Mouse (Mus musculus): ENCODE data around the gene Samd8. TPM values are rescaled to one million over a fixed set of nuclear protein-coding genes. Genes with fewer than 3 reads are reported as not detected.
A peak's percentile ranks its signal among the peaks of the same experiment; 100 is the strongest.

Samd8 gene
- total and polyA plus RNA-seq, 2 experiments from 2014 or later = 28.4 to 67.6 TPM

DNA sequence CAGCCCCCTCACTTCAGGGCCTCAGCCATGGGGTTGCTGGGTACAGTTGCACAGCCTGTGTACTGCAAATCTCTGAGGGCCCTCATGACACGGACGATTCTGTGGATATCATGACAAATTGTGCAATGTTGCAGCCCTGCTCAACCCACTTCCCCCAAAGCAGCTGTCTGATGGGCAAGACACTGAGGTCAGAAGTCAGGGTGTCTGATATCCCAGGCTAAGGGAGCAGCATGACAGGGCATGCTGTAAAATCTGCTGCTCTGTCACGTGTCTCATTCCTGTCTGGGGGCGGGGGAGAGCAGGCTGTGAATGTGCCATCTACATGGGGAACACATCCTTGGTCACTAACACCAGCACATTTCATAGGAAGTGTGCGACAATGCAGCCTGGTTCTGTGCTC, 5.2 kb upstream of the Samd8 start:
- Histone ChIP-seq H3K9ac (no peak overlapping the region), H3K36me3 (ENCODE audit: insufficient read depth) (no peaks in the 10 kb centered on the region), H3K27me3 (ENCODE audit: insufficient read depth, low read length) (no peaks in the 10 kb centered on the region), H3K4me2 (ENCODE audit: low read depth) (no peak overlapping the region), H3K4me1 (ENCODE audit: insufficient read depth) (no peaks in the 10 kb centered on the region), H3K9me3 (ENCODE audit: low read length) (no peaks in the 10 kb centered on the region), H3K4me3 (ENCODE audit: low read depth, low read length) (no peak overlapping the region), H3K27ac (ENCODE audit: low read depth, low read length) (no peak overlapping the region)
- ATAC-seq (no peak), DNase-seq (no peak)
- WGBS = 79% methylated on average over 5 of the region's 5 CpGs
- no peak for TF ChIP-seq CTCF (IDR thresholded peaks at IDR 0.05; ENCODE audit: low read depth)

DNA sequence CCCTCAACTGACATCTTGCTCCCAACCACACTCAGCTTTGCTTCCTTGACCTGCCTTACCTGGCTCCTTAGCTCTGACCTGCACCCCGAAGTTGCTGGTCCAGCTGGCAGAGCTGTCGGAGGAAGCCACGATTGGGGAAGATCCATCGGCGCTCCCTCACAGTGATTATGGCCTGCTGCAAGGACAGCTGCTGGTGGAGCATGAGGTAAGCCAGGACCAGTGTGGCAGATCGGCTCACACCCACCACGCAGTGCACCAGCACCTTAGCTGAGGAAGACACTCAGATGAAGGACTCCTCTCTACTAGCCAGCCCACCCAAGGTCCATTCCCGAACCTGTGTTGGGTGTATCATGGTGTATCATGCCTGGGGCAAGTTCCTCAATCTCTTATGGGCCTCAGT, 4.1 kb upstream of the Samd8 start:
- 90% methylated on average over 8 of the region's 8 CpGs for WGBS

DNA sequence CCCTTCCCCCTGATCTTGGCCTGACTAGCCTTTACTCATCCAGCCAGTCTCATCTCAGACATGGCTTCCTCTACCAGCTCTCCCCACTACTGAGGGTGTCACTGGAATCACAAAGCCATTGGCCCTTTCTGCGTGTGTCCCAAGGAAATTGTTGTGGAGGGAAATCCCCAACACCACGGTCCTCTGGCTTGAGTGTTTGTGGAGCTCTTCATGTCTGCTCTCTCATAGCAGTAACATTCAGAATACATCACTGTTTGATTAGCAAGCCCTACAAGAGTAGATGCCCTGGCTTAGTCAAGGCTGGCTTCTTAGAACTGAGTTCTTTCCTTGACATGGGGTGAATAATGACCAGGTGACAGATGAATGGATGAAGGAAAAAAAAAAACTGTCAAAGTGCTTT, 3.5 kb upstream of the Samd8 start:
- DNase-seq (no peak), ATAC-seq (no peak)
- Histone ChIP-seq H3K27me3 (ENCODE audit: insufficient read depth, low read length) (no peaks in the 10 kb centered on the region), H3K9me3 (ENCODE audit: low read length) (no peaks in the 10 kb centered on the region), H3K4me1 (ENCODE audit: insufficient read depth) (peaks cover 3% of the 10 kb centered on the region), H3K27ac (ENCODE audit: low read depth, low read length) (no peak overlapping the region), H3K36me3 (ENCODE audit: insufficient read depth) (no peaks in the 10 kb centered on the region), H3K4me2 (ENCODE audit: low read depth) (no peak overlapping the region), H3K4me3 (ENCODE audit: low read depth, low read length) (no peak overlapping the region), H3K9ac (no peak overlapping the region)
- WGBS = 81% methylated on average over 2 of the region's 2 CpGs
- no peak for TF ChIP-seq CTCF (IDR thresholded peaks at IDR 0.05; ENCODE audit: low read depth)

More for the DNA sequence above, 4.1 kb upstream of the Samd8 start:
- no peak overlapping the region for H3K9ac ChIP-seq
- no peak for TF ChIP-seq CTCF (IDR thresholded peaks at IDR 0.05; ENCODE audit: low read depth)
- DNase-seq (no peak), ATAC-seq (no peak)
- H3K27ac ChIP-seq (ENCODE audit: low read depth, low read length) = no peak overlapping the region
- H3K4me3 ChIP-seq (ENCODE audit: low read depth, low read length) = no peak overlapping the region
- H3K4me2 ChIP-seq (ENCODE audit: low read depth) = no peak overlapping the region
- no peaks in the 10 kb centered on the region for H3K4me1 ChIP-seq (ENCODE audit: insufficient read depth)
- H3K27me3 ChIP-seq (ENCODE audit: insufficient read depth, low read length) = no peaks in the 10 kb centered on the region
- H3K36me3 ChIP-seq (ENCODE audit: insufficient read depth) = no peaks in the 10 kb centered on the region
- no peaks in the 10 kb centered on the region for H3K9me3 ChIP-seq (ENCODE audit: low read length)

DNA sequence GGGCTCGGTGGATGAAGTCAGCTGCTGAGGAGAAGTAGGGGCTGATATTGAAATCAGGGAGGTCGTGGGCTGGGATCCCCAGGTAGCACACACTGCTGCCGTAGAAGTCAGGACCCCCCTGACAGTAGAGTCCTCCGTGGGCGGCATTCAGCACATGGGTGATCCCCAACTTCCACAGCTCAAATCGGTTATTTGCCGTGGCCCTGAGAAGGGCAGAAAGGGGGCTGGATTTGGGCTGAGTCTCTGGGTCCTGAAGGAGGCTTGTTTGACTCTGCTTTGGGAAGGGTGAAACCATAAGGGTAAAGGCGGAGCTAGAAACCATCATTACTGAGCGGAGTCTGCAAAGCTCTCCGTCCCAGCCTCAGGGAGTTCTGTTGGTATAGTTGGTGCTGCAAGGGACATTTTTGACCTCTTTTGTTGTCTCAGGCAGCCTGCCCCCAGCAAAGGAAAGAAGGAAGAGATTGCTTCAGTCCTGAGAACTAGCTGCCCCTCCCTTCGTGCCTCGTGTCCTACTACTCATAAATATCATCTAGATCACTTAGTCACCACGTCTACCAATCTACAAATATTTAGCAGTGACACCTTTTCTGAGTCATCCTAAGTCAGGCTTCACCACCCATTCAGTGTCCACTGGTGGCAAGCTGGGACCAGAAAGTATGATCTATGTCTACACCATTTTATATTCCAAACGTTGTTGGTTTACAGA, 2.7 kb upstream of the Samd8 start:
- Histone ChIP-seq H3K4me2 (ENCODE audit: low read depth) (no peak overlapping the region), H3K27me3 (ENCODE audit: insufficient read depth, low read length) (no peaks in the 10 kb centered on the region), H3K9me3 (ENCODE audit: low read length) (no peaks in the 10 kb centered on the region), H3K4me3 (ENCODE audit: low read depth, low read length) (no peak overlapping the region), H3K4me1 (ENCODE audit: insufficient read depth) (peaks cover 9% of the 10 kb centered on the region), H3K36me3 (ENCODE audit: insufficient read depth) (no peaks in the 10 kb centered on the region), H3K27ac (ENCODE audit: low read depth, low read length) (no peak overlapping the region), H3K9ac (no peak overlapping the region)
- no peak for DNase-seq
- ATAC-seq = no peak
- WGBS = 74% methylated on average over 14 of the region's 14 CpGs
- no peak for TF ChIP-seq CTCF (IDR thresholded peaks at IDR 0.05; ENCODE audit: low read depth)

DNA sequence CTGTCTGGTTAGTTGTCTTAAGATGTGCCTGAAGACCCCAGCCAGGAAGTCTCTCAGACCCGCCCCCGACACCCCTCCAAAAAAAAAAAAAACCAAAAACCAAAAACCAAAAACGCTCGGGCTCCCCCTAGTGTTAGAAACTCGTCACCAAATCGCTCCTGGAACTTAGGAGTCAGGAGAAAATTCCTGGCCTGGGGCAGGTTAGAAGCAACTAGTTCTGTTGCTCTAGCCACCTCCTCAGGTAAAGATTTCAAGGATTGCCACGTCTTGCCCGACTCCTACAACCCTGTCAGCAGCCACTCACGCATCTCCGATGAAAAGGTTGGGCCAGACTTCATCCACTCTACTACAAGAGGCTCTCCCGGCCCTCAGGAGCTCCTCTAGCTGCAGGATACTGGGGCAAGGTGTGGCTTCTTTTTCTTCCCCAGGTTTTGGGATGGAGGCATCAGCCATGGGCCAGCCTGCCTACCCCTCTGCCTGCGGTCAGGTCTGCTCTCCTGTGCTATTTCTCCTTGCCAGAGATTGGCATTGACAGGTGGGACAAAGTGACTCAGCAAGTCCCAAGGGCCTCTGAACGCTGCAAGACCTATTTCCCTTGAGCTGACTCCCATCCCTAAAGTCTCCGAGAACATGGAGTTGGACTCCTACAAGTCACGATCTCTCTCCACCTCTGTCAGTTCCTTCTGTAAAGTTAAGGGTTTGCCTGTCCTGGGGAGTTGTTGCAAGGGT, 2.0 kb upstream of the Samd8 start:
- ATAC-seq = no peak

DNA sequence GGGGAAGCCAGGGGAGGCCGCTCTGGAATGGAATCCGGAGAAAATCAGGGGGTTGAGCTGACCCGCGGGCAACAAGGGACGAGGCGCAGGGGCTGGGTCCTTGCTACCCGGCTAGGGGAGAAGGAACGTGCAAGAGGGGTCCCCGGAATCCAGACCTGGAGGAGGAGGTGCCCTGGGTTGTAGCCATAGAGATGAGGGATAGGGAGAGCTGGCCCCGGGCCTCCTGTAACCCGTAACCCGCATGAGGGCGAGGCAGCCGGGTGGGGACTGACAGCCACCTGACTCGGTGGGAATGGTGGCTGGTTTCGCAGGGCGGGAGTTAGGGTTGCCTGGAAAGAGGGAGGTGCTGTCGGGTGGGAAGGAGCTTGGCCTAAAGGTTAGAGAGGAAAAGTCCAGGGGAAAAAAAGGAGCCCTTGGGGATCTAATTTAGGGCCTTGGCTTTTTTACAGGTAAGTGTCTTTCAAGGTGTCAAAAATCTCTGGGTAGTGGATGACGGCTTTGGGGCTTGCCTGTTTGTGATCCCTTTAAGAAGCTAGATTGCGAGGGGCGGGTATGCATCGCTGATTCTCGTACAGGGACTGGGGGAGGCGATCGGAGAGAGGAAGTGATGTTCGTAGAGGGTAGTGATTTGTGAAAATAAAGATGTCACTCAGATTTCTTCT, 681 bp downstream of the Samd8 start, which contains the start of gene Dusp13:
Gene Dusp13, minus strand, starts transcription at position 301 of the 662 bp plus-strand sequence.
- Histone ChIP-seq H3K36me3 (ENCODE audit: insufficient read depth) (no peaks in the 10 kb centered on the region), H3K4me1 (ENCODE audit: insufficient read depth) (peaks cover 9% of the 10 kb centered on the region), H3K27me3 (ENCODE audit: insufficient read depth, low read length) (no peaks in the 10 kb centered on the region), H3K9me3 (ENCODE audit: low read length) (no peaks in the 10 kb centered on the region), H3K27ac (ENCODE audit: low read depth, low read length) (peak within 1 kb of the TSS; percentile 92), H3K4me2 (ENCODE audit: low read depth) (peak within 1 kb of the TSS; percentile 63), H3K4me3 (ENCODE audit: low read depth, low read length) (peak within 1 kb of the TSS; percentile 98), H3K9ac (peak within 1 kb of the TSS; percentile 94)
- under 1% methylated on average over 26 of the region's 26 CpGs for WGBS
- peak; percentile 87 for ATAC-seq
- peak; percentile 86 for DNase-seq
- TF ChIP-seq CTCF (IDR thresholded peaks at IDR 0.05; ENCODE audit: low read depth) = no peak

More for the DNA sequence above, 2.0 kb upstream of the Samd8 start:
- DNase-seq = peak; percentile 52
- WGBS = 43% methylated on average over 15 of the region's 15 CpGs
- Histone ChIP-seq H3K4me1 (ENCODE audit: insufficient read depth) (peaks cover 9% of the 10 kb centered on the region), H3K9me3 (ENCODE audit: low read length) (no peaks in the 10 kb centered on the region), H3K9ac (no peak overlapping the region), H3K27ac (ENCODE audit: low read depth, low read length) (no peak overlapping the region), H3K4me2 (ENCODE audit: low read depth) (no peak overlapping the region), H3K4me3 (ENCODE audit: low read depth, low read length) (no peak overlapping the region), H3K36me3 (ENCODE audit: insufficient read depth) (no peaks in the 10 kb centered on the region), H3K27me3 (ENCODE audit: insufficient read depth, low read length) (no peaks in the 10 kb centered on the region)
- peak; percentile 61 for TF ChIP-seq CTCF (IDR thresholded peaks at IDR 0.05; ENCODE audit: low read depth)

Data from forebrain, postnatal 0 days (tissue).